Mouse (Mus musculus): ENCODE results near the gene Foxs1. TPM values are rescaled to one million over a fixed set of nuclear protein-coding genes. Genes with fewer than 3 reads are reported as not detected.

The Foxs1 gene
- polyA plus RNA-seq, 1 experiment from 2014 or later, result 1.7 TPM

DNA sequence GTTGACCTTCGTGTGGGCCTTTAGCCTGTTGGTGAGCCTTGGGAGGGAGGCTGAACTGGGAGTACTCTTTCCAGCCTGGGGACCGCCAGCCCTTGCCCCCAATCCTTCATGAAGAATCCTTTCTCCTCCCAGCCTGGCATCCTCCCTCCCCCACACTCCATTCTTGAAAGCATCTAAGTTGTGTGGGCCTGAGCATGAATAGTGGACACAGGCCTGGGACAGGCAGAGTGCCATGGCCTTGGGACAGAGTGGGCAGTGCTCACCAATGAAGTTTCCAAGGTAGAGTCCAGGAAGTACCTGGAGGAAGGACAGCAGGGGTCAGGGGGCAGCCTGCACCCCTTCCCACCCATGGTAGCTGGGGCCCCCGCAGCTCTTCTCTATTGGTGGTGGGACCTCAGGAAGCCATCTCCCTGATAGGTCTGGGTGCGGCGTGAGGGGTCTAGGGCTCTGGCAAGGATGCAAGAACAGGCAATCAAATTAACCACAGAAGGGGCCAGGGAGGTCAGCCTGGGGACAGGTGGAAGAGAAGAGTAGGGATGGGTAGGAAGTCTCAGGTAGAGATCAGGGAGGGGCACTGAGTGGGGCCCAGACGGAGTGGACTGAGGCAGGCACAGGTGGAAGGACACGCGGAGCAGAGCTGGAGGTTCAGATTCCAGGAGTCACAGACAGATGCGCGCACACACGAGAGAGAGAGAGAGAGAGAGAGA lies 17.5 kb upstream of the Foxs1 start:
- peak; percentile 41 for ATAC-seq (ENCODE audit: low FRiP score)
- DNase-seq (ENCODE audit: low spot score), result no peak
- H3K27ac ChIP-seq (ENCODE audit: low read depth, low read length), result no peak overlapping the region
- H3K27me3 ChIP-seq (ENCODE audit: control insufficient read depth, insufficient read depth, low read length), result peaks cover 13% of the 10 kb centered on the region
- no peaks in the 10 kb centered on the region for H3K9me3 ChIP-seq (ENCODE audit: control insufficient read depth, low read length)
- H3K36me3 ChIP-seq (ENCODE audit: control insufficient read depth, insufficient read depth, low read length), result no peaks in the 10 kb centered on the region
- 39% methylated on average over 11 of the region's 11 CpGs for WGBS
- no peak overlapping the region for H3K9ac ChIP-seq (ENCODE audit: low read depth, low read length)
- H3K4me1 ChIP-seq (replicated peaks; ENCODE audit: control insufficient read depth, insufficient read depth, low read length), result peaks cover 6% of the 10 kb centered on the region; the same call in 1 of the 2 replicates
- peak overlapping the region; percentile 67 for H3K4me3 ChIP-seq (ENCODE audit: low read depth, low read length)
- H3K4me2 ChIP-seq (replicated peaks; ENCODE audit: low read depth, low read length), result peak overlapping the region; percentile 95; the same call in 1 of the 2 replicates

GRCm38 (mm10) chr2:152948438-152949020 lies 15.5 kb upstream of the Foxs1 start:
- DNase-seq (ENCODE audit: low spot score) (no peak), ATAC-seq (ENCODE audit: low FRiP score) (no peak)
- no peaks in the 10 kb centered on the region for H3K9me3 ChIP-seq (ENCODE audit: control insufficient read depth, low read length)
- peaks cover 7% of the 10 kb centered on the region; the same call in 1 of the 2 replicates for H3K4me1 ChIP-seq (replicated peaks; ENCODE audit: control insufficient read depth, insufficient read depth, low read length)
- H3K9ac ChIP-seq (ENCODE audit: low read depth, low read length), result no peak overlapping the region
- no peak overlapping the region for H3K27ac ChIP-seq (ENCODE audit: low read depth, low read length)
- peaks cover 27% of the 10 kb centered on the region for H3K27me3 ChIP-seq (ENCODE audit: control insufficient read depth, insufficient read depth, low read length)
- H3K4me2 ChIP-seq (replicated peaks; ENCODE audit: low read depth, low read length), result no peak overlapping the region
- no peak overlapping the region for H3K4me3 ChIP-seq (ENCODE audit: low read depth, low read length)
- H3K36me3 ChIP-seq (ENCODE audit: control insufficient read depth, insufficient read depth, low read length), result no peaks in the 10 kb centered on the region
- WGBS, result 80% methylated on average over 5 of the region's 5 CpGs

GRCm38 (mm10) chr2:152947098-152947497 lies 14.1 kb upstream of the Foxs1 start:
- peaks cover 41% of the 10 kb centered on the region for H3K27me3 ChIP-seq (ENCODE audit: control insufficient read depth, insufficient read depth, low read length)
- no peak overlapping the region for H3K27ac ChIP-seq (ENCODE audit: low read depth, low read length)
- peaks cover 9% of the 10 kb centered on the region; the same call in 1 of the 2 replicates for H3K4me1 ChIP-seq (replicated peaks; ENCODE audit: control insufficient read depth, insufficient read depth, low read length)
- no peak overlapping the region for H3K4me3 ChIP-seq (ENCODE audit: low read depth, low read length)
- no peak overlapping the region for H3K9ac ChIP-seq (ENCODE audit: low read depth, low read length)
- H3K4me2 ChIP-seq (replicated peaks; ENCODE audit: low read depth, low read length), result no peak overlapping the region
- no peak for ATAC-seq (ENCODE audit: low FRiP score)
- no peaks in the 10 kb centered on the region for H3K9me3 ChIP-seq (ENCODE audit: control insufficient read depth, low read length)
- DNase-seq (ENCODE audit: low spot score), result no peak
- H3K36me3 ChIP-seq (ENCODE audit: control insufficient read depth, insufficient read depth, low read length), result no peaks in the 10 kb centered on the region
- WGBS, result 63% methylated on average over 7 of the region's 7 CpGs

GRCm38 (mm10) chr2:152944013-152944412 lies 11.0 kb upstream of the Foxs1 start:
- Histone ChIP-seq H3K36me3 (ENCODE audit: control insufficient read depth, insufficient read depth, low read length) (no peaks in the 10 kb centered on the region), H3K4me3 (ENCODE audit: low read depth, low read length) (no peak overlapping the region), H3K9ac (ENCODE audit: low read depth, low read length) (no peak overlapping the region), H3K4me2 (replicated peaks; ENCODE audit: low read depth, low read length) (no peak overlapping the region), H3K4me1 (replicated peaks; ENCODE audit: control insufficient read depth, insufficient read depth, low read length) (peaks cover 7% of the 10 kb centered on the region; the same call in 1 of the 2 replicates), H3K27me3 (ENCODE audit: control insufficient read depth, insufficient read depth, low read length) (peaks cover 38% of the 10 kb centered on the region), H3K27ac (ENCODE audit: low read depth, low read length) (no peak overlapping the region), H3K9me3 (ENCODE audit: control insufficient read depth, low read length) (no peaks in the 10 kb centered on the region)
- DNase-seq (ENCODE audit: low spot score) (no peak), ATAC-seq (ENCODE audit: low FRiP score) (no peak)
- 55% methylated on average over 9 of the region's 9 CpGs for WGBS

DNA sequence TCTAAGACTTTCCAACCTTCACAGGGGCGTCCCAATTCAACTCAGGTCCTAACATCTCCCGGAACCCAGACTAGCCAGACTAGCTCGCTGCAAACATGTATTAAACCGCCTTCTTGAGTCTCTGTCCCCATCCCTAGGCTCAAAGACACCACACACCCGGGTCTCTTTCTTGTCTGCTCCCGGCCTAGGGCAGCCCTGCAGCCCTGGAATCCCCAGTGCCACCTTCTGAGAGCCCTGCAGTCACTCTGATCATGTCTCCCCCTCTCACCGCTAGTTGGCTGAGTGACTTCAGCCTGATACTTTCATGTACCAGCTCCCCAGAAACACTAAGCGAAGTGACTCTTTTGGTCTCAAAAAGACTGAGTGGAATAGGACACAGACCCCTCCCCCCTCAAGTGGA lies 10.6 kb upstream of the Foxs1 start:
- Histone ChIP-seq H3K36me3 (ENCODE audit: control insufficient read depth, insufficient read depth, low read length) (no peaks in the 10 kb centered on the region), H3K27me3 (ENCODE audit: control insufficient read depth, insufficient read depth, low read length) (peaks cover 38% of the 10 kb centered on the region), H3K27ac (ENCODE audit: low read depth, low read length) (no peak overlapping the region), H3K9ac (ENCODE audit: low read depth, low read length) (no peak overlapping the region; the same call in 1 of the 2 replicates), H3K4me3 (ENCODE audit: low read depth, low read length) (peak overlapping the region; percentile 41), H3K4me2 (replicated peaks; ENCODE audit: low read depth, low read length) (peak overlapping the region; percentile 96), H3K4me1 (replicated peaks; ENCODE audit: control insufficient read depth, insufficient read depth, low read length) (peaks cover 7% of the 10 kb centered on the region; the same call in 1 of the 2 replicates), H3K9me3 (ENCODE audit: control insufficient read depth, low read length) (no peaks in the 10 kb centered on the region)
- no peak for ATAC-seq (ENCODE audit: low FRiP score)
- DNase-seq (ENCODE audit: low spot score), result peak; percentile 41
- WGBS, result 7% methylated on average over 7 of the region's 8 CpGs

- DNase-seq (ENCODE audit: low spot score), result peak; percentile 48
Observed at GRCm38 (mm10) chr2:152942898-152943515, 10.0 kb upstream of the Foxs1 start.

GRCm38 (mm10) chr2:152941776-152942175 lies 8.8 kb upstream of the Foxs1 start:
- Histone ChIP-seq H3K27me3 (ENCODE audit: control insufficient read depth, insufficient read depth, low read length) (peaks cover 38% of the 10 kb centered on the region), H3K9me3 (ENCODE audit: control insufficient read depth, low read length) (no peaks in the 10 kb centered on the region), H3K36me3 (ENCODE audit: control insufficient read depth, insufficient read depth, low read length) (no peaks in the 10 kb centered on the region), H3K4me2 (replicated peaks; ENCODE audit: low read depth, low read length) (no peak overlapping the region), H3K9ac (ENCODE audit: low read depth, low read length) (no peak overlapping the region), H3K4me3 (ENCODE audit: low read depth, low read length) (no peak overlapping the region), H3K4me1 (replicated peaks; ENCODE audit: control insufficient read depth, insufficient read depth, low read length) (peaks cover 7% of the 10 kb centered on the region; the same call in 1 of the 2 replicates), H3K27ac (ENCODE audit: low read depth, low read length) (no peak overlapping the region)
- WGBS, result 32% methylated on average over 7 of the region's 7 CpGs
- DNase-seq (ENCODE audit: low spot score), result no peak
- no peak for ATAC-seq (ENCODE audit: low FRiP score)

More at GRCm38 (mm10) chr2:152942898-152943515, 10.0 kb upstream of the Foxs1 start:
- Histone ChIP-seq H3K36me3 (ENCODE audit: control insufficient read depth, insufficient read depth, low read length) (no peaks in the 10 kb centered on the region), H3K9me3 (ENCODE audit: control insufficient read depth, low read length) (no peaks in the 10 kb centered on the region), H3K4me1 (replicated peaks; ENCODE audit: control insufficient read depth, insufficient read depth, low read length) (peaks cover 7% of the 10 kb centered on the region; the same call in 1 of the 2 replicates), H3K4me3 (ENCODE audit: low read depth, low read length) (peak overlapping the region; percentile 41), H3K27me3 (ENCODE audit: control insufficient read depth, insufficient read depth, low read length) (peaks cover 38% of the 10 kb centered on the region), H3K9ac (ENCODE audit: low read depth, low read length) (peak overlapping the region; percentile 47), H3K27ac (ENCODE audit: low read depth, low read length) (no peak overlapping the region), H3K4me2 (replicated peaks; ENCODE audit: low read depth, low read length) (peak overlapping the region; percentile 96)
- ATAC-seq (ENCODE audit: low FRiP score), result 0 out of 2 replicates have a peak, but pooled peaks have one; percentile 19
- WGBS, result under 1% methylated on average over 55 of the region's 65 CpGs

GRCm38 (mm10) chr2:152941106-152941505 lies 8.1 kb upstream of the Foxs1 start:
- H3K9me3 ChIP-seq (ENCODE audit: control insufficient read depth, low read length), result no peaks in the 10 kb centered on the region

More at GRCm38 (mm10) chr2:152941106-152941505, 8.1 kb upstream of the Foxs1 start:
- WGBS, result 84% methylated on average over 6 of the region's 6 CpGs
- Histone ChIP-seq H3K4me1 (replicated peaks; ENCODE audit: control insufficient read depth, insufficient read depth, low read length) (peaks cover 7% of the 10 kb centered on the region; the same call in 1 of the 2 replicates), H3K9ac (ENCODE audit: low read depth, low read length) (no peak overlapping the region), H3K36me3 (ENCODE audit: control insufficient read depth, insufficient read depth, low read length) (no peaks in the 10 kb centered on the region), H3K27me3 (ENCODE audit: control insufficient read depth, insufficient read depth, low read length) (peaks cover 38% of the 10 kb centered on the region), H3K27ac (ENCODE audit: low read depth, low read length) (no peak overlapping the region), H3K4me3 (ENCODE audit: low read depth, low read length) (no peak overlapping the region), H3K4me2 (replicated peaks; ENCODE audit: low read depth, low read length) (no peak overlapping the region)
- ATAC-seq (ENCODE audit: low FRiP score) (no peak), DNase-seq (ENCODE audit: low spot score) (no peak)

All from hindbrain, embryonic 11.5 days (tissue).